ENCODE assay signal across 9 mouse cellular contexts in the genomic region with DNA sequence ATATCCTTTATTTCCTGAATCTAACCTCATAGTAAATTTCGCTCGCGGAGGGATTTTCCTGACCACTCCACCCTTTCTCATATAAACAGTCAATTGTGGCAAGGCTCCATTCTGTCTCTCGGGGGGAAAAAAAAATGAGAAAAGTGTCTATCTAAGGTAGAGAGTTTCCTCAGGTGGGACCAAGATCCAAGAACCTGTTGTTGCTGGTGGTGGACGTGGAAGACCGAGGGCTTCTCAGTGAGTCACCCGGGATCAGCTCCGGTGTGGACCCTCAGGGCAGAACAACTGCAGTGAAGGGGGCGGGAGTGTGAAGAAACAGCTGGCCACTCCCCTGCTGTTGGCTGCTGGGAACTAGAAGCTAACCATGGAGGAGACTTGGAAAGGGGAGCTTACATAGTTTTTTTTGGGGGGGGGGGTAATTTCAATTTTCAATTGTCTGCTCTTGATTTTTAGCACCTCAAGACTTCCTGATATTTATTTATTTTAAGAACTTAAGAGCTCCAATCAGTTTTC. TPM values are rescaled to one million over a fixed set of nuclear protein-coding genes. Genes with fewer than 3 reads are reported as not detected.
DNase-seq lines count a peak whose midpoint lies in the region; ATAC-seq and TF ChIP-seq lines count a peak whose summit lies in the region.
"Had no signal": no experiment of that assay in that cellular context is flagged by ENCODE, and none has a peak within 500 bp of the region (broad histone marks: within the 10 kb centered on the region; RNA-seq: fewer than 3 reads in every experiment).

No protein-coding gene starts in this region.

- no peaks in the 10 kb centered on the region for H3K27me3 ChIP-seq in heart, embryonic 10.5 days (ENCODE audit: insufficient read depth, poor library complexity, severe bottlenecking)
- no peaks in the 10 kb centered on the region for H3K27me3 ChIP-seq in embryonic facial prominence, embryonic 15.5 days
- no peaks in the 10 kb centered on the region for H3K27me3 ChIP-seq in hindbrain, postnatal 0 days (ENCODE audit: insufficient read depth, low read length)

- peak overlapping the region; percentile 63 for H3K4me3 ChIP-seq in heart, embryonic 10.5 days
- peak overlapping the region; percentile 43 for H3K4me3 ChIP-seq in embryonic facial prominence, embryonic 15.5 days (replicated peaks)
- peak overlapping the region; percentile 51 for H3K4me3 ChIP-seq in hindbrain, postnatal 0 days (ENCODE audit: low read length)

- peak overlapping the region; percentile 33; the same call in 1 of the 2 replicates for H3K9ac ChIP-seq in embryonic facial prominence, embryonic 15.5 days
- peak overlapping the region; percentile 56 for H3K9ac ChIP-seq in hindbrain, postnatal 0 days (replicated peaks; ENCODE audit: low read length)

- H3K9me3 ChIP-seq in heart, embryonic 10.5 days: no peaks in the 10 kb centered on the region
- H3K9me3 ChIP-seq in embryonic facial prominence, embryonic 15.5 days (replicated peaks): no peaks in the 10 kb centered on the region
- no peaks in the 10 kb centered on the region for H3K9me3 ChIP-seq in hindbrain, postnatal 0 days (ENCODE audit: low read length)

- peak; percentile 74 for ATAC-seq in embryonic facial prominence, embryonic 15.5 days (ENCODE audit: insufficient number of reproducible peaks, low FRiP score, low TSS enrichment, low read depth)
- ATAC-seq in hindbrain, postnatal 0 days: peak; percentile 61

- H3K36me3 ChIP-seq in heart, embryonic 10.5 days: no peaks in the 10 kb centered on the region
- no peaks in the 10 kb centered on the region for H3K36me3 ChIP-seq in embryonic facial prominence, embryonic 15.5 days
- H3K36me3 ChIP-seq in hindbrain, postnatal 0 days (ENCODE audit: insufficient read depth, low read length): no peaks in the 10 kb centered on the region

- DNase-seq in heart, embryonic 10.5 days (ENCODE audit: low spot score): no peak
- no peak for DNase-seq in heart, postnatal 36 days
- DNase-seq in Muller cell, postnatal 12 days (ENCODE audit: inconsistent ontology term): peak; percentile 1
- peak; percentile 57 for DNase-seq in hindbrain, postnatal 0 days (ENCODE audit: low spot score)
- peak; percentile 38 for DNase-seq in neural tube, embryonic 10.5 days (ENCODE audit: extremely low spot score, low spot score)
- no peak for DNase-seq in frontal cortex, postnatal 25 days (ENCODE audit: low spot score in 2 of 2)
- no peak for DNase-seq in thymus, postnatal 14 days

- no peak overlapping the region for H3K27ac ChIP-seq in heart, embryonic 10.5 days
- H3K27ac ChIP-seq in embryonic facial prominence, embryonic 15.5 days (replicated peaks): peak overlapping the region; percentile 85; the same call in 1 of the 2 replicates
- peak overlapping the region; percentile 74 for H3K27ac ChIP-seq in hindbrain, postnatal 0 days

- H3K4me2 ChIP-seq in embryonic facial prominence, embryonic 15.5 days (replicated peaks): peak overlapping the region; percentile 68
- H3K4me2 ChIP-seq in hindbrain, postnatal 0 days (ENCODE audit: low read depth, low read length): peak overlapping the region; percentile 76

- peak; percentile 28 for TF ChIP-seq CTCF in hindbrain, postnatal 0 days (IDR thresholded peaks at IDR 0.05; ENCODE audit: low read depth)

- WGBS in heart, embryonic 10.5 days: under 1% methylated on average over 9 of the region's 9 CpGs
- WGBS in embryonic facial prominence, embryonic 15.5 days: under 1% methylated on average over 9 of the region's 9 CpGs
- under 1% methylated on average over 9 of the region's 9 CpGs for WGBS in hindbrain, postnatal 0 days

- no peaks in the 10 kb centered on the region for H3K4me1 ChIP-seq in heart, embryonic 10.5 days
- H3K4me1 ChIP-seq in embryonic facial prominence, embryonic 15.5 days: 0 out of 2 replicates have a peak, but pooled peaks cover 10% of the 10 kb centered on the region
- 0 out of 2 replicates have a peak, but pooled peaks cover 4% of the 10 kb centered on the region for H3K4me1 ChIP-seq in hindbrain, postnatal 0 days (ENCODE audit: insufficient read depth, low read length)

- intact Hi-C loops in heart, postnatal 36 days (cut with DNase I): no loop called here

RNA-seq across cellular contexts. Expression of gene AW551984, which starts 0.8 kb away (rescaled TPM):
- polyA plus RNA-seq in heart, embryonic 10.5 days (2016; fragmentation: Nextera tagmentation; extraction: Ambion mirVana): 9.3 and 12.8 TPM in 2 replicates
- total RNA-seq in heart, postnatal 36 days (2021): under 1 TPM; 0.14 to 0.64 TPM
- 87.5 and 106 TPM in 2 replicates for polyA plus RNA-seq in embryonic facial prominence, embryonic 15.5 days (2015; fragmentation: Nextera tagmentation; extraction: Ambion mirVana)
- total RNA-seq in hindbrain, postnatal 0 days (2014; rRNA removed): 234 and 241 TPM in 2 replicates
- polyA plus RNA-seq in hindbrain, postnatal 0 days (2015; fragmentation: Nextera tagmentation; extraction: Ambion mirVana): 170 and 185 TPM in 2 replicates

RNA-seq across cellular contexts. Expression of gene Olfr148, which starts 7.1 kb away (rescaled TPM):
- polyA plus RNA-seq in heart, embryonic 10.5 days (2016; fragmentation: Nextera tagmentation; extraction: Ambion mirVana): not detected in 2 replicates
- total RNA-seq in heart, postnatal 36 days (2021): not detected
- polyA plus RNA-seq in embryonic facial prominence, embryonic 15.5 days (2015; fragmentation: Nextera tagmentation; extraction: Ambion mirVana): not detected in 2 replicates
- not detected in 2 replicates for total RNA-seq in hindbrain, postnatal 0 days (2014; rRNA removed)
- polyA plus RNA-seq in hindbrain, postnatal 0 days (2015; fragmentation: Nextera tagmentation; extraction: Ambion mirVana): not detected in 2 replicates
- polyA plus RNA-seq: small intestine, adult 2 months had no signal

RNA-seq across cellular contexts. Expression of gene Olfr960, which starts 17.8 kb away (rescaled TPM):
- not detected in 2 replicates for polyA plus RNA-seq in heart, embryonic 10.5 days (2016; fragmentation: Nextera tagmentation; extraction: Ambion mirVana)
- total RNA-seq in heart, postnatal 36 days (2021): not detected
- not detected in 2 replicates for polyA plus RNA-seq in embryonic facial prominence, embryonic 15.5 days (2015; fragmentation: Nextera tagmentation; extraction: Ambion mirVana)
- not detected in 2 replicates for total RNA-seq in hindbrain, postnatal 0 days (2014; rRNA removed)
- polyA plus RNA-seq in hindbrain, postnatal 0 days (2015; fragmentation: Nextera tagmentation; extraction: Ambion mirVana): not detected in 2 replicates
- polyA plus RNA-seq: small intestine, adult 2 months had no signal

RNA-seq across cellular contexts. Expression of gene Olfr959, which starts 28.0 kb away (rescaled TPM):
- polyA plus RNA-seq in heart, embryonic 10.5 days (2016; fragmentation: Nextera tagmentation; extraction: Ambion mirVana): not detected in 2 replicates
- total RNA-seq in heart, postnatal 36 days (2021): not detected
- polyA plus RNA-seq in embryonic facial prominence, embryonic 15.5 days (2015; fragmentation: Nextera tagmentation; extraction: Ambion mirVana): 0.14 and 0.19 TPM in 2 replicates
- total RNA-seq in hindbrain, postnatal 0 days (2014; rRNA removed): 3.6 TPM in 1 of 2 replicates, not detected in the other
- polyA plus RNA-seq in hindbrain, postnatal 0 days (2015; fragmentation: Nextera tagmentation; extraction: Ambion mirVana): not detected in 2 replicates
- polyA plus RNA-seq: small intestine, adult 2 months had no signal

RNA-seq across cellular contexts. Expression of gene Olfr961, which starts 41.5 kb away (rescaled TPM):
- polyA plus RNA-seq in heart, embryonic 10.5 days (2016; fragmentation: Nextera tagmentation; extraction: Ambion mirVana): not detected in 2 replicates
- total RNA-seq in heart, postnatal 36 days (2021): not detected
- polyA plus RNA-seq in embryonic facial prominence, embryonic 15.5 days (2015; fragmentation: Nextera tagmentation; extraction: Ambion mirVana): 0.09 and 0.32 TPM in 2 replicates
- total RNA-seq in hindbrain, postnatal 0 days (2014; rRNA removed): not detected in 2 replicates
- not detected in 2 replicates for polyA plus RNA-seq in hindbrain, postnatal 0 days (2015; fragmentation: Nextera tagmentation; extraction: Ambion mirVana)
- polyA plus RNA-seq: small intestine, adult 2 months had no signal

Comparison
In these comparisons a context has a peak if more than half of its experiments do, and no peak if none do; other contexts are left out.
1. DNase-seq: peak in Muller cell, postnatal 12 days (single experiment), hindbrain, postnatal 0 days (single experiment) and neural tube, embryonic 10.5 days (single experiment); none in heart, embryonic 10.5 days (single experiment), heart, postnatal 36 days (0 of 2), frontal cortex, postnatal 25 days (0 of 2) and thymus, postnatal 14 days (single experiment).
2. Peak in every context shown above with its lines, with median percentiles within 50 percentile points of each other: H3K4me3 ChIP-seq.